Mouse (Mus musculus) naive thymus-derived CD4-positive, alpha-beta T cell, adult 2 months (primary cell): ENCODE results near the gene Nlrp2.

Source experiments
- DNase-seq: peaks from one replicate; pipeline ENCODE4 v3.0.0-alpha.2; 2011; ENCODE audit warnings: low read depth

Nlrp2 gene

DNA sequence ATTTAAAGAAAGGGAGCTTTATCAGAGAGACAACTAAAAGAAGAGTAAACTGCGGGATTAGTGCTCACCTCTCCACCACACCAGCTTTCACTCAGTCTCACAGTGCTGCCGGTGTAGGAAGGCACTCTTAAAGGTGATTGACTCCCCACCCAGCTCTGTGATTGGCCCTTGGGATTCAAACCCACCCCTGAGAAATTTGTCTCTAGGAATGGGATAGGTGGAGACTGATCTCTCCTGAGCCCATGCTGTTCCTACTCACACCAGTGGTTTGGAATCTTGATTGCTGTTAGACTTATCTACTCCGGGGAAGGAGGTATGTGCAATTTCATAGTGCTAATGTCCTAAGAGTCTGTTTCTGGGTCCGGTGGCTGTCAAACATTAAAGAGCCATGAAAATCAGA is at the start of gene Nlrp2:
TSS of gene Nlrp2 (minus strand) at position 101 of the 400 bp plus-strand sequence.
- DNase-seq, result no peak

DNA sequence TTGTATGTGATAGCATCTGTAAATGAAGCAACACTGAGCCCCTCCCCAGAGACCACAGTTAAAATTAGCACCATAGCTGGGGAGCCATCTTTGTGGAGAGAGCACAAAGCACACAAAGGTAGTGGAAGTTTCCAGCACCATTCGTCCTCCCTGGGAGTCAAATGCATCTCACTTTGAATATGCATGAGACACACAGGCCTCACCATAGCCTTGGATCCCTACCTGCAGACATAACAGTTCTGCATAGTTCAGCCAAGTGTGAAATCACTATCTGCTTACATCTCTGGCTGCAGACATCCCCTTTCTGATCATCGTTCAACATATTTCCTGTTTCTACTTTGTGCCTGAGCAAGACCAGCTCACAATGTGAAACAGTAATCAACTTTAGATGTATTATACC is 15.9 kb upstream of the Nlrp2 start:
- DNase-seq, result no peak

DNA sequence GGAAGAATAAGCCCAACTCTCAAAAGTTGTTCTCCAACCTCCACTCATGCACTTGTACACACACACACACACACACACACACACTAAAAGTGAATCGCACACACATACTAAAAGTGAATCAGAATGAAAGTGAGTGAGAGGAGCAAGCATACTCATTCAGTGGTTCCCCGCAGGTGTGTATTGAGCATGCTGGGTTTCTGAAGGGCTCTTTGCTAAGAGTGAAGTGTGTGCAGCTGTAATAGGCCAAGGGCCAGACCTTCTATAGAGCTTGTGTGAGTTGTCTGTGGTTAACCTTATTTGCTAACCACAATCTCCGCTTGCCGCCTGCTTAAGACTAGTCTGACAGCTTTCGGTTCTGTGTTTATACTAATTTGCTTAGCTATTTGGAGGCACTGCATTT is 12.8 kb upstream of the Nlrp2 start:
- DNase-seq, result peak; percentile 10

DNA sequence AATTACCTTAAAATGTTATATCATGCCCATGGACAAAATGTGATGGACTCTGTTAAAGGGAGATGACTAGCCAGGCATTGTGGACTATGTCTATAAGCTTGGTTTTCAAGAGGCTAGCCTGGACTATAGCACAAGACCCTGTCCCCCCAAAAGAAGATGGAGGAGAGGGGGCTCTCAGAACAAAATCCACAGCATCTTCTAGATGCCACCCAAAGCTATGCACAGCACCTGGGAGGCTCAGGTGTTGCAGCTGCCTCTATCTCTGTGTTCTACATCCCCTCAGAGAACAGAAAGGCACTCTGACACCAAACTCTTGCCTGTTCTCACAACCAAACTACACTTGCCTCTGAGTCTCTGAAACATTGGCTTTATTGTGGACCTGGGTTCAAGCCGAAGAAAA is 598 bp downstream of the Nlrp2 start, which contains the start of gene Gm5065:
TSS of gene Gm5065 (plus strand) at position 301 of the 400 bp plus-strand sequence.
- no peak for DNase-seq

DNA sequence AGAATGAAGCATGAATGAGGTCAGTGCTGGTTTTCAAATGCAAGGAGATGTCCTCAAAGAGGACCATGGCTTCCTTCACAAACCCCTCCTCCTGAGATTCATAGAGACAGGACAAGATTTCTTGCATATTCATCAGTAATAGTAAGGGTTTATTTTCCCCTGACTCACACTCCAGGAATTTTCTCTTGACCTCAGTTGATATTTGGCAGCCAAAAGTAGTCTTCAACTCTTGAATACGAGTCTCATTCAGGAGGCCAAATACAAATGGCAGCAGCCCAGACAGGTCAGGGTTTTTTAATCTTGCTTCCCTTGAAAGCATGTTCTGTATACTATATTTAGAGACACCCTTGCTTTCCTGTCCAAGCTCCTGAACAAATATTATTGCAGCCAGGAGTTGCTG is 23.3 kb downstream of the Nlrp2 start:
- no peak for DNase-seq

DNA sequence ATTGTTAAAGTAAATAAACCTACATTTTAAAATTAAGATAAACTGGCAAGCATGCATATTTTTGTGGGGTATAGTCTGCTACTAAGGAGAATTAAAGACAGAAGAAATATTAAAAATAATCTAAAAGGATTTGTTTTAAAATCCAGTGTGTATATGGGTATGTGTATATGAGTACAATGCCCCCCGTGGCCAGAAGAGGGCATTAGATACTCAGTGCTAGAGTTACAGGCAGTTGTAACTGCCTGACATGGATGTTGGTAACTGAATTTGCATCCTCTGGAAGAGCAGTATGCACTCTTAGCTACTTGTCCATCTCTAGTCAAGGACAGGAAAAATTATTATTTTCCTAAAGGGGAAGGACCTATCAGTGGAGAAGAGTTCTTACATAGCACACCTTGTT is 62.6 kb downstream of the Nlrp2 start:
- DNase-seq, result no peak

DNA sequence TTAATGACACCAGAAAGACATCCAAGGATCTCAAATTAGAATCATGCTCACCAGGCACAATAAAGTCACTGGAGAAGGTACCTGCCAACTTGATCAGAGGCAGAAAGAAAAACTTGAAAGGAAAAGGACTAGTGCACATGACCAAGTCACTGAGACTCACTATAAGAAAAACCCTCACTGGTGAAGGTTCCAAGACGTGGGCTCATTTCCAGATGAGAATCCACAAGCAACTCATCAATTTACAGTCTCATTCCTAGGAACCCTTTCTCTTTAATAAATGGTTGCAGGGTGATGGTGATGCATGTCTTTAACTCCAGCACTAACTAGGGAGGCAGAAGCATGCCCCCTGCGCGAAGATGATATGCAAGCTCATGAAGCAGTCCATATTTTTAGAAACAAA is 87.8 kb downstream of the Nlrp2 start:
- no peak for DNase-seq
